Mouse (Mus musculus) left cerebral cortex, adult 11 months (tissue): ENCODE results near the gene Gm867.
A peak's percentile ranks its signal among the peaks of the same experiment; 100 is the strongest.

Experiments used
- DNase-seq: peaks from one replicate; pipeline ENCODE4 v3.0.0; 2022; ENCODE audit warnings: low spot score

Gm867 gene

GRCm38 (mm10) chr10:75936909-75937667 lies 3.4 kb downstream of the Gm867 start:
- DNase-seq: no peak

- peak; percentile 63 for DNase-seq
Observed at GRCm38 (mm10) chr10:75935680-75936541, 4.6 kb downstream of the Gm867 start, which contains the start of gene Mmp11. Gene Mmp11, minus strand, starts transcription at chr10:75936496.

GRCm38 (mm10) chr10:75934991-75935390 lies 5.5 kb downstream of the Gm867 start:
- no peak for DNase-seq

GRCm38 (mm10) chr10:75932891-75933290 lies 7.6 kb downstream of the Gm867 start, which contains the start of gene Chchd10:
Gene Chchd10, plus strand, starts transcription at chr10:75933130.
- no peak for DNase-seq

- DNase-seq: no peak
Observed at GRCm38 (mm10) chr10:75932081-75932678, 8.3 kb downstream of the Gm867 start.

- no peak for DNase-seq
Observed at GRCm38 (mm10) chr10:75931311-75931710, 9.2 kb downstream of the Gm867 start.

- DNase-seq: no peak
Observed at GRCm38 (mm10) chr10:75930304-75930703, 10.2 kb downstream of the Gm867 start.

- no peak for DNase-seq
Observed at GRCm38 (mm10) chr10:75926396-75926795, 14.1 kb downstream of the Gm867 start.

GRCm38 (mm10) chr10:75924324-75924723 lies 16.1 kb downstream of the Gm867 start:
- DNase-seq: no peak

GRCm38 (mm10) chr10:75921726-75922560 lies 18.5 kb downstream of the Gm867 start:
- DNase-seq: no peak

- peak; percentile 87 for DNase-seq
Observed at GRCm38 (mm10) chr10:75921026-75921725, 19.3 kb downstream of the Gm867 start, which contains the start of gene Smarcb1. Gene Smarcb1, minus strand, starts transcription at chr10:75921617.

GRCm38 (mm10) chr10:75919026-75919425 lies 21.4 kb downstream of the Gm867 start:
- no peak for DNase-seq

- DNase-seq: no peak
Observed at GRCm38 (mm10) chr10:75916840-75917239, 23.6 kb downstream of the Gm867 start.

GRCm38 (mm10) chr10:75915557-75915956 lies 24.9 kb downstream of the Gm867 start:
- no peak for DNase-seq

GRCm38 (mm10) chr10:75913013-75913589 lies 27.4 kb downstream of the Gm867 start:
- no peak for DNase-seq

GRCm38 (mm10) chr10:75910698-75911097 lies 29.8 kb downstream of the Gm867 start:
- DNase-seq: no peak

- DNase-seq: no peak
Observed at GRCm38 (mm10) chr10:75906882-75907281, 33.6 kb downstream of the Gm867 start.

- no peak for DNase-seq
Observed at GRCm38 (mm10) chr10:75904391-75904790, 36.1 kb downstream of the Gm867 start.

- no peak for DNase-seq
Observed at GRCm38 (mm10) chr10:75898846-75899245, 41.6 kb downstream of the Gm867 start.

GRCm38 (mm10) chr10:75898039-75898564 lies 42.4 kb downstream of the Gm867 start:
- no peak for DNase-seq
